Mouse (Mus musculus): ENCODE measurements around the gene Kcnn3. TPM values are rescaled to one million over a fixed set of nuclear protein-coding genes. Genes with fewer than 3 reads are reported as not detected.

Gene Kcnn3
- polyA plus RNA-seq, 1 experiment from 2014 or later = 1.1 TPM

GRCm38 (mm10) chr3:89607327-89607726 lies 87.4 kb downstream of the Kcnn3 start:
- Histone ChIP-seq H3K27me3 (ENCODE audit: insufficient read depth, poor library complexity, severe bottlenecking) (peaks cover 21% of the 10 kb centered on the region), H3K4me3 (no peak overlapping the region), H3K4me1 (0 out of 2 replicates have a peak, but pooled peaks cover 4% of the 10 kb centered on the region), H3K9me3 (no peaks in the 10 kb centered on the region), H3K27ac (no peak overlapping the region), H3K36me3 (no peaks in the 10 kb centered on the region)
- no peak for DNase-seq (ENCODE audit: low spot score)
- WGBS = 67% methylated on average over 1 of the region's 1 CpGs

DNA sequence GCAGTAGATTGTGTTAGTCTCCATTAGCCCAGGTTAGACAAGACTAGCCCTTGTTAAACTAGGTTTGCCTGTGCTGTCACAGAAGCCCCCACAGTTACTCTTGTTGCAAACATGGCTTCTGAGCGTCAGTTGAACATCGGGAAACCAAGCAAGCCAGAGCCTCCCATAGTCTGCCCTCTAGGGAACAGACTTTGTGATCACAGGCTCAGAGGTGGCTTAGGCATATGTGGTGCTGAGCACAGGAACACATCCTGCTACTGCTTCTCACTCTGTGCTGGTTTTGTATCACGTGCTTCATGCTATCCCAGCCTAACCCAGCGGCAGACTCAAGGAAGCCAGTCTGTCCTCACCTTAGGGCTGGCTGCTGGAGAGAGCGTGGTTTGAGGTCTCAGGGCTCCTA lies 92.1 kb downstream of the Kcnn3 start:
- no peak overlapping the region for H3K27ac ChIP-seq
- no peaks in the 10 kb centered on the region for H3K27me3 ChIP-seq (ENCODE audit: insufficient read depth, poor library complexity, severe bottlenecking)
- no peak for DNase-seq (ENCODE audit: low spot score)
- 66% methylated on average over 5 of the region's 5 CpGs for WGBS
- H3K36me3 ChIP-seq = no peaks in the 10 kb centered on the region
- peaks cover 18% of the 10 kb centered on the region for H3K4me1 ChIP-seq
- H3K9me3 ChIP-seq = no peaks in the 10 kb centered on the region
- no peak overlapping the region for H3K4me3 ChIP-seq

GRCm38 (mm10) chr3:89613526-89614523 lies 93.9 kb downstream of the Kcnn3 start:
- Histone ChIP-seq H3K27ac (peak overlapping the region; percentile 8), H3K4me3 (no peak overlapping the region), H3K27me3 (ENCODE audit: insufficient read depth, poor library complexity, severe bottlenecking) (no peaks in the 10 kb centered on the region), H3K9me3 (no peaks in the 10 kb centered on the region), H3K4me1 (peaks cover 14% of the 10 kb centered on the region), H3K36me3 (no peaks in the 10 kb centered on the region)
- WGBS = 52% methylated on average over 18 of the region's 18 CpGs
- DNase-seq (ENCODE audit: low spot score) = peak; percentile 88

GRCm38 (mm10) chr3:89616861-89617260 lies 96.9 kb downstream of the Kcnn3 start:
- H3K9me3 ChIP-seq = no peaks in the 10 kb centered on the region
- DNase-seq (ENCODE audit: low spot score) = no peak
- no peak overlapping the region for H3K27ac ChIP-seq
- peaks cover 18% of the 10 kb centered on the region for H3K4me1 ChIP-seq
- peaks cover 6% of the 10 kb centered on the region; the same call in 1 of the 2 replicates for H3K27me3 ChIP-seq (ENCODE audit: insufficient read depth, poor library complexity, severe bottlenecking)
- H3K4me3 ChIP-seq = no peak overlapping the region
- WGBS = 53% methylated on average over 6 of the region's 6 CpGs
- H3K36me3 ChIP-seq = no peaks in the 10 kb centered on the region

- Histone ChIP-seq H3K36me3 (no peaks in the 10 kb centered on the region), H3K9me3 (no peaks in the 10 kb centered on the region), H3K4me1 (peaks cover 18% of the 10 kb centered on the region), H3K27ac (no peak overlapping the region), H3K4me3 (no peak overlapping the region), H3K27me3 (ENCODE audit: insufficient read depth, poor library complexity, severe bottlenecking) (peaks cover 7% of the 10 kb centered on the region; the same call in 1 of the 2 replicates)
- WGBS = 92% methylated on average over 2 of the region's 2 CpGs
- no peak for DNase-seq (ENCODE audit: low spot score)
These were observed 97.4 kb downstream of the Kcnn3 start for GRCm38 (mm10) chr3:89617360-89617759.

GRCm38 (mm10) chr3:89622825-89623224 lies 102.9 kb downstream of the Kcnn3 start:
- no peak for DNase-seq (ENCODE audit: low spot score)
- Histone ChIP-seq H3K4me1 (peaks cover 22% of the 10 kb centered on the region), H3K4me3 (no peak overlapping the region), H3K27ac (no peak overlapping the region), H3K36me3 (no peaks in the 10 kb centered on the region), H3K9me3 (no peaks in the 10 kb centered on the region), H3K27me3 (ENCODE audit: insufficient read depth, poor library complexity, severe bottlenecking) (peaks cover 7% of the 10 kb centered on the region; the same call in 1 of the 2 replicates)
- 23% methylated on average over 6 of the region's 6 CpGs for WGBS

DNA sequence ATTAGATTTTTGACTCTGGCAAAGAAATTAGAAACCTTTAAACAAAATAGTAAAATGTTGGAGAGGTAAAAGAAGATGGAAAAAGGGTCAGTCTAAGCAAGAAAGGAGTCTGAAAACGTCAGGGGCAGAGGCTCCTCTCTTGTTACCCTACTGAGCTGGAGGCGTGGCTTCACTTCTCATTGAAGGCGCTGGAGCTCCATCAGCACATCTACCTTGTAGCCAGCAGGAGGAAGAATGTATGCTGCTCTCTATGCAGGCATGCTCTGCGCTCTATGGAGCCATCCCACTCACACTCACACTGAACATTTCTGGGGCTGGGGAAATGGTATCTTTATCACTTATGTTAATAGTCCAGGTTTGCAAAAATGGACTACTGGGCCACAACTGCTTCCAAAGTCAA lies 103.6 kb downstream of the Kcnn3 start:
- DNase-seq (ENCODE audit: low spot score) = no peak

DNA sequence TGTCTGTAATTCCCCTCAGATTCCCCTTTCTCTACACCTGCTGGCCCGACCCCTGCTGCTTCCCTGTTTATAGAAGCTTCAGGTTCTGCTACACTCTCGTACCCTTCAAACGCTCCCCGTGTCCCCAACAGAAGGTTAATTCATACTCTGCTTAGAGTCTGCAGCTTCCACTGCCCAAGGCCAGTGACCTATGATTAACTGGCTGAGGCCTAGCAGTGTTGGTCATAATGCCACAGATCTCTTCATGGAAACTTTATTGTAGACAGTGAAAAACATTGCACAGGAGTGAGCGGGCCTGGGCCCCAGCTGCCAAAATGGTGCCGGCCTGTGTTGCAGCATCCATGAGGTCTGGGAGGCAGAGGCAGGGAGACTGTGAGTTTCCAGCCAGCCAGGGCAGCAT lies 104.0 kb downstream of the Kcnn3 start:
- no peaks in the 10 kb centered on the region for H3K36me3 ChIP-seq
- no peaks in the 10 kb centered on the region for H3K9me3 ChIP-seq
- H3K4me1 ChIP-seq = peaks cover 22% of the 10 kb centered on the region
- 81% methylated on average over 6 of the region's 6 CpGs for WGBS
- H3K27me3 ChIP-seq (ENCODE audit: insufficient read depth, poor library complexity, severe bottlenecking) = peaks cover 7% of the 10 kb centered on the region; the same call in 1 of the 2 replicates
- H3K27ac ChIP-seq = no peak overlapping the region
- H3K4me3 ChIP-seq = no peak overlapping the region
- no peak for DNase-seq (ENCODE audit: low spot score)

More for the DNA sequence above, 103.6 kb downstream of the Kcnn3 start:
- no peaks in the 10 kb centered on the region for H3K36me3 ChIP-seq
- H3K27ac ChIP-seq = no peak overlapping the region
- H3K4me3 ChIP-seq = no peak overlapping the region
- H3K9me3 ChIP-seq = no peaks in the 10 kb centered on the region
- WGBS = 27% methylated on average over 4 of the region's 4 CpGs
- peaks cover 22% of the 10 kb centered on the region for H3K4me1 ChIP-seq
- peaks cover 7% of the 10 kb centered on the region; the same call in 1 of the 2 replicates for H3K27me3 ChIP-seq (ENCODE audit: insufficient read depth, poor library complexity, severe bottlenecking)

DNA sequence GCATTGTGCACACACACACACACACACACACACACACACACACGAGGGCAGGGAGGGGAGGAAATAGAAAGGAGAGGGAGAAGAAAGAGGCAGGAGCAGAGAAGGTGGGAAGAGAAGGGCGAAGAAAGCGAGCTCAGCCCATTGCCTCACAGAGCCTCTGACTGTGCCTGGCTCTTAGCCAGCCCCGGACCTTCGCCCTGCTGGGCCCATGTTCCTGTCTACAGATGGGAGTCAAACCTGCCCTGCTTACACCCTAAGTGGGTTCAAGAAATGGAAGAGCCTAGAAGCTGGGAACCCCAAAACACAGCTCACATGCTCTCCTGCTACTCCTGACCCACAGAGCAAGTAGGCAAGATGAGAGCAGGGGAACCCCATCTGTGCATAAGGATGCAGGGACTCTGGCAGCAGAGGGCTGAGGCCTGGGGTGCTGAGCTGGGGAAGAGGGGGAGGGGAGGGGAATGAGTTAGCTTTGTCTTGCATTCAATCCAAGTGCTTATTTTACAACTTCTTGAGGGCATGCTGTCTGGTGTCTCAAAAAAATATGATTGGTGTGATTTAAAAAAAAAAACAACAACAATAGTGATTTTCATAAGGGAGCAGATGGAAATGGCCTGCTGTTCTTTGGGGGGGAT lies 105.0 kb downstream of the Kcnn3 start:
- H3K27me3 ChIP-seq (ENCODE audit: insufficient read depth, poor library complexity, severe bottlenecking) = peaks cover 7% of the 10 kb centered on the region; the same call in 1 of the 2 replicates
- H3K9me3 ChIP-seq = no peaks in the 10 kb centered on the region
- H3K27ac ChIP-seq = no peak overlapping the region
- H3K4me3 ChIP-seq = no peak overlapping the region
- no peak for DNase-seq (ENCODE audit: low spot score)
- peaks cover 28% of the 10 kb centered on the region for H3K4me1 ChIP-seq
- 77% methylated on average over 5 of the region's 5 CpGs for WGBS
- H3K36me3 ChIP-seq = no peaks in the 10 kb centered on the region

DNA sequence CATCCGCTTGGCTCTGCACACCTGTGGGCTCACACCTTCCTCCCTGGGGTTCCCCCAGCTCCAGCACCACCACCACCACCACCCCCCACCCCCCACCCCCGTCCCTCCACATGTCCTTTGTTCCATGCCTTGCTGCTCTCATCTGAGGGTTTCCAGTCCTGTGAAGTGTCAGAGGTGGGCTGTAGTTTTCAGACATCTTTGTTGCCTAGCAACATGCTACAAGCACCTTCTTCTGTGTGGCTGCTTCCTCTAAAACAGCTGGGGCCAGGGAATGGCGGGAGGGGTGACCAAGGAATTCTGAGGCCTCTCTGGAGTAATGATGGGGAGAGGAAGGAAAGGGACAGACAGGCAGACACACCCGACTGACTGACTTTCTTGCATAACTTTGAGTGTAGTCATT lies 106.6 kb downstream of the Kcnn3 start:
- WGBS = 48% methylated on average over 4 of the region's 4 CpGs
- DNase-seq (ENCODE audit: low spot score) = no peak
- Histone ChIP-seq H3K4me1 (peaks cover 31% of the 10 kb centered on the region), H3K9me3 (no peaks in the 10 kb centered on the region), H3K4me3 (no peak overlapping the region), H3K36me3 (no peaks in the 10 kb centered on the region), H3K27ac (peak overlapping the region; percentile 22; the same call in 1 of the 2 replicates), H3K27me3 (ENCODE audit: insufficient read depth, poor library complexity, severe bottlenecking) (peaks cover 4% of the 10 kb centered on the region; the same call in 1 of the 2 replicates)

DNA sequence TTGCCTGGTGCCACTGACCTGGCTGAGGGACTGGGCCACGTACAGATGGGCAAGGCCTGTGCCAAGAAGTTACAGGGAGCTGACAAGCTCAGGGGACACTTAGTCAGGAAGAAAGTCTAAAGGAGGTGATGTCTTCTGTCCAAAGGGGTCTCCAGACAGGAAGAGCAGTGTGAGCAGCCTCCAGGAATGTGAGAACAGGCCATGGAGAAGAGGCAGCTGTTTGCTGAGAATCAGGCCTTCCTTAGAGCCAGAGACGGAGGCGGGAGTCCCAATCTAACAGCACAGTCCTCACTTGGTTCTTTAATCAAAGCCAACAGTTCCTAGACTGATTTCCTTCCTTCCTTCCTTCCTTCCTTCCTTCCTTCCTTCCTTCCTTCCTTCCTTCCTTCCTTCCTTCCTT lies 109.8 kb downstream of the Kcnn3 start:
- 62% methylated on average over 3 of the region's 3 CpGs for WGBS
- Histone ChIP-seq H3K4me1 (peaks cover 32% of the 10 kb centered on the region), H3K27me3 (ENCODE audit: insufficient read depth, poor library complexity, severe bottlenecking) (peaks cover 7% of the 10 kb centered on the region; the same call in 1 of the 2 replicates), H3K36me3 (no peaks in the 10 kb centered on the region), H3K9me3 (no peaks in the 10 kb centered on the region), H3K27ac (peak overlapping the region; percentile 48; the same call in 1 of the 2 replicates), H3K4me3 (no peak overlapping the region)
- no peak for DNase-seq (ENCODE audit: low spot score)

GRCm38 (mm10) chr3:89631750-89632149 lies 111.8 kb downstream of the Kcnn3 start:
- WGBS = 70% methylated on average over 5 of the region's 5 CpGs
- DNase-seq (ENCODE audit: low spot score) = no peak
- Histone ChIP-seq H3K9me3 (no peaks in the 10 kb centered on the region), H3K27me3 (ENCODE audit: insufficient read depth, poor library complexity, severe bottlenecking) (peaks cover 7% of the 10 kb centered on the region; the same call in 1 of the 2 replicates), H3K36me3 (no peaks in the 10 kb centered on the region), H3K4me3 (no peak overlapping the region), H3K4me1 (peaks cover 20% of the 10 kb centered on the region), H3K27ac (no peak overlapping the region)

- Histone ChIP-seq H3K36me3 (no peaks in the 10 kb centered on the region), H3K27ac (no peak overlapping the region), H3K4me3 (no peak overlapping the region), H3K9me3 (no peaks in the 10 kb centered on the region), H3K4me1 (peaks cover 18% of the 10 kb centered on the region), H3K27me3 (ENCODE audit: insufficient read depth, poor library complexity, severe bottlenecking) (peaks cover 7% of the 10 kb centered on the region; the same call in 1 of the 2 replicates)
- DNase-seq (ENCODE audit: low spot score) = no peak
- WGBS = 52% methylated on average over 6 of the region's 6 CpGs
These were observed 113.6 kb downstream of the Kcnn3 start for GRCm38 (mm10) chr3:89633531-89633930.
